Mouse (Mus musculus) spleen, postnatal 36 days (tissue): ENCODE data around the gene Galc.
A peak's percentile ranks its signal among the peaks of the same experiment; 100 is the strongest.

Experiments
- DNase-seq, 2 experiments: peaks; one replicate each; pipeline ENCODE4 v3.0.0; 2022; ENCODE audit warnings: low spot score in 2 of 2, mixed read lengths in 1 of 2

Gene Galc

GRCm38 (mm10) chr12:98258845-98259517 lies at the start of gene Galc:
Gene Galc (minus strand): TSS chr12:98259459.
- DNase-seq = peak; percentile 76 to 82

GRCm38 (mm10) chr12:98307179-98307915 lies 48.1 kb upstream of the Galc start:
- DNase-seq = no peak

DNA sequence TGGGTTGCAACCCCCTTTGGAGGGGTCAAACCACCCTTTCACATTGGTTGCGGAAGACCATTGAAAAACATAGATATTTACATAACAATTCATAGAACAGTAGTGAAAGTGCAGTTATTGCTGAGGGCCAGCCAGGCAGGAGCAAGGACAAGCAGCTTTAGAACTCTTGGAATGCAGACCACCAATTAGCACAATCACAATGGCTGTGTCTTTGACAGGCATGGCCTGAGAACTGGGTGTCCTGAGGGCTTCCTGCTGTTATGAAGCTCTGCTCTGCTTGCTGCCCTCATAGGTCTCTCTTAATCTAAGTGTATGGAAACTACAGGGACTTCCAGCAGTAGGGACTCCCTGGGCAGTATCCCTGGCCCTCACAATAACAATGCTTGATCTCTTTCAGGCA lies 43.8 kb upstream of the Galc start:
- no peak for DNase-seq

GRCm38 (mm10) chr12:98301980-98302379 lies 42.7 kb upstream of the Galc start:
- DNase-seq = no peak

- DNase-seq = no peak
Observed at GRCm38 (mm10) chr12:98294241-98294640, 35.0 kb upstream of the Galc start.

DNA sequence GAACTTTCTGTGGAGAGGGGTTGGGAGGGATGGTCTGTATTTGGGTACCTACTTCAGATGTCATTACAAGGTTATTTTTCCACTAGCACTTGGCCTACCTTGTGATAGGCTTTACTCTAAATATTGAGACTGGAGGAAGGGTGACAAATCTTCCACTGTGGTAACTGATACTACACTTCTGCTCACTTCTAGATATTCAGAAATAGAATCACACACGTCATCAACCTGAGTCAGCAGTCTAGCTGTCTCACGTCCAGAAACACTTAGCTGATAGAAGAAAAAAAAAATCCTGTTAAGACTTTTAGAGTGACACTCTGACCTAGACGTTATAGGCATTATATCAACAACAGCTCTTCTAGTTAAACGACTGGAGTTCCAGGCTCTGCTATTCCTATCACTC lies 33.0 kb upstream of the Galc start:
- no peak for DNase-seq

DNA sequence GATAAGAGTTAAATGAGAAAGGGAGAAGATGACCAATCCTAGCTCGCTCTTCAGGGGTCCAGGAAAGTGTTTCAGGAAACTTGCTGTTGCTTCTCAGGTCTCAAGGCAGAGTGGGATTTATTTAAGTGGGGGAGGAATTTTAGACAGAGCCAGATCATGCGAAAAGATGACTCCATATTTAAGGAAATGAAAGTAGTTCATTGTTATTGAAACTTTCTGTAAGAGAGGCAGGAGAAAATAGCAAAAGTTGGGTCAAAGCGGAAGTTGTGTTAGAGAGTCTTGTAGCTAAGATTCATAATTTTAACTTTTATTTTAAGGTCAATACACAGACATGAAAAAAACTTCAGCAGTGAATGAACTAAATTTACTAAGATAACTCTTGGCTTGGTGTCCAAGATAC lies 31.2 kb upstream of the Galc start:
- no peak for DNase-seq

DNA sequence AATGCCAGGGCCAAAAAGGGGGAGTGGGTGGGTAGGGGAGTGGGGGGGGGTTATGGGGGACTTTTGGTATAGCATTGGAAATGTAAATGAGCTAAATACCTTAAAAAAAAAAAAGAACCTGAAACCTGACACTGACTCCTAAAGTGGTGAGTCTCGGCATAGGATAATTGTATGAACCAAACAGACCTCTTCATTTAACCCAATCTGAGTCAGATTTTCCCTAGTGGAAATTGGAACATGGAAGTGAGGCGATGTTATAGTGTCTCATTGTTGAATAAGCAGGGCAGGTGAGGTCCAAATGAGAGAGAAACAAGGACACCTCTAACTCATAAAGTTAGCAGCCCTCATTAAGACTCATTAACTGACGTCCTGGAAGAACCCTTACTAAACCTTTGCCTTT lies 25.2 kb upstream of the Galc start:
- no peak for DNase-seq

GRCm38 (mm10) chr12:98283487-98283860 lies 24.2 kb upstream of the Galc start:
- DNase-seq = no peak

DNA sequence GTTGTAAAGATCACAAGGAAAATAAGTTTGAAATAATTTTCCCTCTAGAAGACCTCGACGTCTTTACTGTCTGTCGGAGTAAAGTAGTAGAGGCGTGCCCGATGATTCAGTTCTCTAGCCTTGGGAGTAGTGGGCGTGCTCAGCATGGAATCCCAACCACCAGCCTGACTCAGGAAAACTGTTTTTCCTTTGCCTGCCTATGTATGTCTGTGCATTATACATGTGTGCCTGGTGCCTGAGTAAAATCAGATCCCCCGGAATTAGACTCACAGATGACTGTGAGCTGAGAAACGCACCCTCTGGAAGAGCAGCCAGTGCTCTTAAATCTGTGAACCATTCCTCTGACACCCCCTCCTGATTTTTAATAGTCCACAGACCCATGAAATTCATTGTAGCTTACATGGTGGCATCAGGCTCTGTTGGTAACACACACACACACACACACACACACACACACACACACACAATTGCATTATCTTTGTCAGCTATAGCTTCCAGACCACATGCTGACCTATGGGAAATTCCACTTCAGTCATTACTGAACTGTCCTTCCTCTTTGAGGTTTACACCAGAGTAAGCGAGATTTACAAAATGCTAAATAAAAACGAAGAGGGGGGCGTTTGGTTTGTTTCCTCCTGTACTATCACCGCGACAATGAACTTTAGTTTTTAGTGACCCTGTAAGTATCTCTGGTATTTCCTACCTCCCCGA lies 23.7 kb upstream of the Galc start:
- no peak for DNase-seq

DNA sequence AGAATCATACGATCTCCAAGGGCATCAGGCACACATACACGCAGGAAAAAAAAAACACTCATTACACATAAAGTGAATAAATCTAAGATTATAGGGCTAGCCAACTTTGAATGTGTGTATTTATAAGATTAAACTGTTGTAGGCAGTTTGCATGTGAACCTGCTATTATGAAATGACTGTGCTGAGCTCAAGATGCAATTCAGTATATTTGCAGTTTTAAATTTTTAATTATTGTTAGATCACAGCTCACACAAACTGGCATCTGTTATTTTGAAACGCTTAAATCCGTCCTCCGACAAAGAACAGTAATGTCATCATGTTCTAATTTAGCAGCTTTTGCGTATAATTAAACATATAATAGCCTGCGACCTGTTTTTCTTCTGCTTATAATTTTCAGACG lies 21.7 kb upstream of the Galc start:
- DNase-seq = no peak

- peak in 1 of 2 experiments; percentile 47 for DNase-seq
Observed at GRCm38 (mm10) chr12:98280530-98280929, 21.3 kb upstream of the Galc start.

GRCm38 (mm10) chr12:98272433-98272832 lies 13.2 kb upstream of the Galc start:
- DNase-seq = no peak

GRCm38 (mm10) chr12:98270810-98271566 lies 11.7 kb upstream of the Galc start:
- no peak for DNase-seq

DNA sequence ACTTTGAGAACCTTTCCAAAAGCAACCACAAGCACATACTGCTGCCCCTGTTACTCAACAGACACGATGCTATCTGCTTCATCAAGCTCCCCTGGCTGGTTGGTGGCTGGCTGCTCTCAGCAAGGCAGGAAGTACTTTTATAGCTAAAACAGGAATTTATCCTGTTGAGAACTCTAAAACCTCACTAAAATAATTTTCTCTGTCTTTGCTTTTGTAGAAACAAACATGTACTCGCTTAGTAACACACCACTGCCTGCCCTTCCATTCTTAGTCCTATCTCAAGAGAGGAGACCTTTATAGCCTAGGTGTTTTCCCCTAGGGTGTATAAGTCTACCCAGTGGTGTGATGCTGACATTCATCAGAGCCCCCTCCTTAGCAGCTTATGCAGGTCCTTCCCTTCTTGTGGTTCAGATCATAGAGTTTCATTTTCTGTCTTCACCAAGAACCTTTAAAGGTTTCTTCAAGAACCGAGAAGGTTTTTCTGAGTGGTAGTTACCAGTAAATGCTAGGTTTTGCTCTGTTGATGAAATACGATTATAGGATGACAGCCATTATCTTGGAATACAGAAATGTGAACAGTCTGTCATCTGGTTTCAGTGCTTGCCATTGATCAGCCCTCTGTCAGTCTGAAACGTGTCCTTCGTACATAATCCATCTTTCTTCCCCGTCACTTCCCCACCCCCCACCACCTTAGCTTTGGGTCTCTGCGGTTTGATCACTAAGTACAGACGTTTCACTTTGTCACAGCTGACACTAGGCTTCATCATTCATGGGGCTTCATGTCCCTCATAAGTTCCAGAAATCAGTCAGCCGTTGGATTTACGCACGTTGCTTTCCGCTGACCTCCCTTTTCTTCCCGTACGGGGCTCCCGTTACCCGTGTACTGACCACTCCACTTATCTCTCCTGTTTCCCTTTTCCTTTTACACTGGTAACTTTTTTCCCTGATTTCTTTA lies 10.8 kb upstream of the Galc start:
- DNase-seq = peak; percentile 51 to 55

DNA sequence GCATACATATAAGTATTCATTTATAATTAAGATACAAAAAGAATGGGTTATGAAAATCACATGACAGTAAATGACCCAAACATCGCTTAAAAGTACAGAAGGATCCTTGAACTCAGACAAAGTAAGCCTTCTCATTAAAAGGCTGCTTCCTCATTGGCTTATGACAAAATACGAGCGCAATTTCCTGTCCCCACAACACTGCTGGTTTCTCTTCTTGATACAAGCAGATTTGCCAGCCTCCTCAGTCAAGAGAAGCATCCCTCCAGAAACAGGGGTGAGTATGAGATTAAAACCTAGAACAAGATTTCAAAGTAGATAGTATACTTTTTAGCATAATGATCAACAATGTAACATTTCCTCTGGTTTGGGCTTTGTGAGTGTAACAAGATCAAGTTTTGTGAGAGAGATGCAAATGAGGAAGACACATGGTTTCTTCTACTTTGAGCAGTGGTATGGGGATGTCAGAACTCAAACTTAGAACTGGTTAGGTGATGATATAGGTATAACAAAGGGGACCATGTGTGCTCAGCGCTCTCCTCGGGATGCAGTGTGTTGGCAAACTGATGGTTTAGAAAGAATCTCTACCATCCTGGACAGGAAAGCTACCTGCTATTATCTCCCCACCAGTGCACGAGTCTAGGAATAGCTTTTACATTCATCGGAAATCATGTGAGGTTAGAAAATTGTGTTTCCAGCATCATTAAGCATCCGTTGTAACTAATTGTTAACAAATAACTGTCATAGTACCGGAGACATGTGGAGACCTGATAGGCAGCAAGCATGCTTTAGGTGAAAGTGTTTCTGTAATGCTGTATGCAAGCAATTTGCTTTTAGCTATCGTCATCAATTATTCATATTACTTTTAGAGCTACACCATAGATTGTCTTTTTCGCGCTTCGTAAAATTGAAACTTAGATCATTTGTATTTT lies 9.4 kb upstream of the Galc start, which contains the start of gene Gpr65:
TSS of gene Gpr65 (plus strand) at position 195 of the 929 bp plus-strand sequence.
- DNase-seq = peak; percentile 48 to 55

DNA sequence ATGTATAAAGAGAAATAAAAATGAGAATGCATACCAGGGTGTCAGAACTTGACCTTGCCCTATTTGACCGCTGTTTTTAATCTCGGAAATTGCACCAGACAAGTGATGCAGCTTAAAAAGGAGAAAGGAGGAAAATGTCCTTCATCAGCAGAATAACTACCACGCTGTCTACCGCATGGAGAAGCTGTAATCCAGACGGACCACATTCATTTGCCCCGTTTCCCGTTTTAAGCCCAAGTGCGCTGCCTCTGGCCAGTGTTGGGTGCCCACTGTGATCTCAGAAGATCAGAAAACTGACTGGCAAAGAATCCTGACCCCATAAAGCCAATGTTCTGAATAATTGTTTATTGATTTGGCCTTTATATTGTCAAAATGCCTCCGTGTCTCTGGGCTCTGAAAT lies 6.4 kb upstream of the Galc start:
- no peak for DNase-seq

DNA sequence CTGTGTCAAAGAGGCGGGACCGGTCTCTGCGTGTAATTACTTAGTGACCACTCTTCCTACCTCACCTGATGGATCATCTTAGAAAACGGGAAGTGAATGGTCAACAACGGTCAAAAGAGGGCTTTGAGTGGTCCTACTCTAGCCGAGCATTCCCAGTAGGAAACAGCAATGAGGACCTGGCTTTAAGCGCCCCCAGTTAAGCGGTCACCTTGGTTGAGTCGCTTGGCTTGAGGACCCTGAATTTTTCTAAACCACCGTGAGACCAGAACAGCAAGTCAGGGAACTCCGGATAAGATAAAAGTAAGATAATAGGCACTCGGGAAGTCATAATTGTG lies 226 bp upstream of the Galc start:
- no peak for DNase-seq

GRCm38 (mm10) chr12:98258371-98258844 lies 851 bp downstream of the Galc start:
- no peak for DNase-seq
